Mouse (Mus musculus) layer of hippocampus, adult 18-20 months (tissue): ENCODE measurements around the gene Xrcc3. TPM values are rescaled to one million over a fixed set of nuclear protein-coding genes. Genes with fewer than 3 reads are reported as not detected.

ENCODE experiments used
- total RNA-seq, 2 experiments: library from RNA; stranded (reverse); gene quantifications; 2 replicates each; pipeline ENCODE4 v1.2.3; 2021

Xrcc3 gene
- total RNA-seq, 2 experiments from 2014 or later = 4.0 to 6.0 TPM

Other genes with a start within 250 kb of the Xrcc3 start
- 10 to 100 TPM; 92.2 to 92.3 TPM for gene Mark3, start 239.3 kb downstream of the Xrcc3 start, total RNA-seq
- 1,000 to 10,000 TPM; 1,388 to 1,396 TPM for gene Ckb, start 141.5 kb downstream of the Xrcc3 start, total RNA-seq
- 10 to 100 TPM; 18.5 to 18.8 TPM for gene Trmt61a, start 135.8 kb downstream of the Xrcc3 start, total RNA-seq
- 10 to 100 TPM; 54.9 to 58.5 TPM for gene Bag5, start 100.6 kb downstream of the Xrcc3 start, total RNA-seq
- 10 to 100 TPM; 32.9 to 37.4 TPM for gene Apopt1, start 100.6 kb downstream of the Xrcc3 start, total RNA-seq
- 100 to 1,000 TPM; 682 to 695 TPM for gene Klc1, start 55.0 kb downstream of the Xrcc3 start, total RNA-seq
- gene Zfyve21, start 297 bp upstream of the Xrcc3 start, total RNA-seq = 10 to 100 TPM; 23.4 to 23.8 TPM
- 10 to 100 TPM; 92.7 to 98.4 TPM for gene Ppp1r13b, start 94.2 kb upstream of the Xrcc3 start, total RNA-seq
- 100 to 1,000 TPM; 341 to 347 TPM for gene Atp5mpl, start 153.1 kb upstream of the Xrcc3 start, total RNA-seq
- under 1 TPM; 0.25 to 0.52 TPM for gene Tdrd9, start 157.7 kb upstream of the Xrcc3 start, total RNA-seq
- gene Rd3l, start 167.4 kb upstream of the Xrcc3 start, total RNA-seq = under 1 TPM in 1 of 2 experiments, not detected in 1; 0.35 TPM